Mouse (Mus musculus) cerebellum, adult 2 months (tissue): ENCODE data around the gene Nrk. TPM values are rescaled to one million over a fixed set of nuclear protein-coding genes. Genes with fewer than 3 reads are reported as not detected.

Experiments
- DNase-seq, 2 experiments: peaks; one replicate each; pipeline ENCODE4 v3.0.0; 2021
- H3K27ac ChIP-seq: fragments of 200-500 bp; 2 replicates; pipeline ENCODE4 v1.5.1; 2012; ENCODE audit warnings: low read length, control low read depth, inconsistent platforms; ENCODE audit not compliant: insufficient read depth
- H3K27me3 ChIP-seq: fragments of 200-500 bp; 2 replicates; pipeline ENCODE4 v1.6.1; 2012; ENCODE audit warnings: inconsistent platforms, mild to moderate bottlenecking, low read length, moderate library complexity; ENCODE audit not compliant: control insufficient read depth, insufficient read depth
- H3K4me1 ChIP-seq: fragments of 200-500 bp; 2 replicates; pipeline ENCODE4 v1.6.1; 2011; ENCODE audit warnings: low read length; ENCODE audit not compliant: control insufficient read depth, insufficient read depth
- H3K4me3 ChIP-seq: fragments of 200-500 bp; replicated peaks from 2 replicates; pipeline ENCODE3; 2011; ENCODE audit warnings: mild to moderate bottlenecking, low read depth, low read length, control low read depth; ENCODE audit not compliant: insufficient read depth
- CTCF ChIP-seq: fragments of 200-500 bp; IDR thresholded peaks from 2 replicates; pipeline ENCODE4 v1.5.1; 2011; ENCODE audit warnings: low read depth, mild to moderate bottlenecking, control low read depth, low read length, moderate library complexity, borderline replicate concordance; ENCODE audit not compliant: insufficient read depth
- POLR2A ChIP-seq: fragments of 200-500 bp; IDR thresholded peaks from 2 replicates; pipeline ENCODE4 v1.6.1; 2011; ENCODE audit warnings: low read length, control low read depth, borderline replicate concordance; ENCODE audit not compliant: insufficient read depth
- WGBS: fragments of 180-500 bp; shearing (Covaris S2); methylation state at CpG from one replicate; pipeline ENCODE4 v1.1.7; 2018; 5-methylcytosine and 5-hydroxymethylcytosine counted together
- polyA plus RNA-seq: library from polyadenylated mRNA; depleted of rRNA; stranded (reverse); fragments of >200 nt; gene quantifications from 2 replicates; pipeline ENCODE4 v1.2.3, GENCODE M21; 2012; rRNA removed

Nrk gene
- polyA plus RNA-seq: 7.9 and 8.0 TPM in 2 replicates

- Histone ChIP-seq H3K4me3 (no peak within 1 kb of the TSS), H3K27me3 (no peaks in the 10 kb centered on the region; the same call in 1 of the 2 replicates), H3K4me1 (no peaks in the 10 kb centered on the region), H3K27ac (no peak within 1 kb of the TSS)
- no peak for DNase-seq
- WGBS: 6% methylated on average over 30 of the region's 55 CpGs
- TF ChIP-seq POLR2A: no peak
- no peak for TF ChIP-seq CTCF
Observed at GRCm38 (mm10) chrX:138914041-138914776, at the start of gene Nrk. Gene Nrk (plus strand): TSS chrX:138914430.

- DNase-seq: no peak
- no peak overlapping the region for H3K4me3 ChIP-seq
- no peak overlapping the region for H3K27ac ChIP-seq
- TF ChIP-seq POLR2A: no peak
- TF ChIP-seq CTCF: no peak
- WGBS: 8% methylated on average over 8 of the region's 8 CpGs
- H3K4me1 ChIP-seq: no peaks in the 10 kb centered on the region
- H3K27me3 ChIP-seq: no peaks in the 10 kb centered on the region; the same call in 1 of the 2 replicates
Observed at GRCm38 (mm10) chrX:138913366-138913765, 864 bp upstream of the Nrk start.

GRCm38 (mm10) chrX:138914777-138915114 is 516 bp downstream of the Nrk start:
- DNase-seq: no peak
- Histone ChIP-seq H3K4me3 (no peak overlapping the region), H3K27ac (no peak overlapping the region), H3K4me1 (no peaks in the 10 kb centered on the region), H3K27me3 (no peaks in the 10 kb centered on the region; the same call in 1 of the 2 replicates)
- 17% methylated on average over 12 of the region's 12 CpGs for WGBS
- TF ChIP-seq CTCF (no peak), POLR2A (no peak)

GRCm38 (mm10) chrX:138919030-138919429 is 4.8 kb downstream of the Nrk start:
- DNase-seq: no peak
- WGBS: 58% methylated on average over 7 of the region's 7 CpGs

GRCm38 (mm10) chrX:138943905-138944304 is 29.7 kb downstream of the Nrk start:
- Histone ChIP-seq H3K27me3 (no peaks in the 10 kb centered on the region), H3K27ac (no peak overlapping the region), H3K4me1 (no peaks in the 10 kb centered on the region), H3K4me3 (no peak overlapping the region)
- 94% methylated on average over 6 of the region's 6 CpGs for WGBS
- DNase-seq: no peak
- no peak for TF ChIP-seq CTCF
- no peak for TF ChIP-seq POLR2A

More at GRCm38 (mm10) chrX:138919030-138919429, 4.8 kb downstream of the Nrk start:
- no peaks in the 10 kb centered on the region for H3K27me3 ChIP-seq
- no peak overlapping the region for H3K4me3 ChIP-seq
- H3K4me1 ChIP-seq: no peaks in the 10 kb centered on the region
- TF ChIP-seq CTCF (no peak), POLR2A (no peak)
- no peak overlapping the region for H3K27ac ChIP-seq

GRCm38 (mm10) chrX:138960713-138961112 is 46.5 kb downstream of the Nrk start:
- H3K27ac ChIP-seq: no peak overlapping the region
- peak in 1 of 2 experiments; percentile 0 for DNase-seq
- no peak overlapping the region for H3K4me3 ChIP-seq
- H3K27me3 ChIP-seq: no peaks in the 10 kb centered on the region
- WGBS: 23% methylated on average over 3 of the region's 3 CpGs
- TF ChIP-seq CTCF: no peak
- TF ChIP-seq POLR2A: no peak
- H3K4me1 ChIP-seq: no peaks in the 10 kb centered on the region

- WGBS: 74% methylated on average over 3 of the region's 3 CpGs
- H3K27ac ChIP-seq: no peak overlapping the region
Observed at GRCm38 (mm10) chrX:138978501-138978900, 64.3 kb downstream of the Nrk start.

GRCm38 (mm10) chrX:138979249-138979648 is 65.0 kb downstream of the Nrk start:
- no peaks in the 10 kb centered on the region for H3K4me1 ChIP-seq
- no peaks in the 10 kb centered on the region for H3K27me3 ChIP-seq
- no peak overlapping the region for H3K4me3 ChIP-seq
- H3K27ac ChIP-seq: no peak overlapping the region
- DNase-seq: no peak
- TF ChIP-seq CTCF (no peak), POLR2A (no peak)
- 82% methylated on average over 2 of the region's 2 CpGs for WGBS

More at GRCm38 (mm10) chrX:138978501-138978900, 64.3 kb downstream of the Nrk start:
- Histone ChIP-seq H3K4me3 (no peak overlapping the region), H3K27me3 (no peaks in the 10 kb centered on the region), H3K4me1 (no peaks in the 10 kb centered on the region)
- DNase-seq: no peak
- TF ChIP-seq POLR2A: no peak
- TF ChIP-seq CTCF: no peak

- Histone ChIP-seq H3K4me1 (no peaks in the 10 kb centered on the region), H3K27me3 (no peaks in the 10 kb centered on the region), H3K4me3 (no peak overlapping the region), H3K27ac (no peak overlapping the region)
- no peak for DNase-seq
- WGBS: 47% methylated on average over 3 of the region's 3 CpGs
- no peak for TF ChIP-seq CTCF
- TF ChIP-seq POLR2A: no peak
Observed at GRCm38 (mm10) chrX:139014524-139014923, 100.3 kb downstream of the Nrk start.
